Mouse (Mus musculus) left cerebral cortex, adult 8-10 months (tissue): ENCODE results near the gene Cbx7. TPM values are rescaled to one million over a fixed set of nuclear protein-coding genes. Genes with fewer than 3 reads are reported as not detected.

Experiments
- DNase-seq, 2 experiments: peaks; one replicate each; pipeline ENCODE4 v3.0.0; 2022; ENCODE audit warnings: low spot score in 2 of 2
- total RNA-seq, 4 experiments: library from RNA; stranded (reverse); gene quantifications; 2 replicates each; pipeline ENCODE4 v1.2.4; 2022

Gene Cbx7
- total RNA-seq, 4 experiments from 2014 or later, result 51.4 to 59.9 (median 55.5) TPM

GRCm38 (mm10) chr15:80003581-80003980 is 32.7 kb upstream of the Cbx7 start:
- DNase-seq, result no peak

GRCm38 (mm10) chr15:80001601-80002000 is 30.7 kb upstream of the Cbx7 start:
- DNase-seq, result no peak

- no peak for DNase-seq
Observed at GRCm38 (mm10) chr15:80000694-80001093, 29.8 kb upstream of the Cbx7 start.

DNA sequence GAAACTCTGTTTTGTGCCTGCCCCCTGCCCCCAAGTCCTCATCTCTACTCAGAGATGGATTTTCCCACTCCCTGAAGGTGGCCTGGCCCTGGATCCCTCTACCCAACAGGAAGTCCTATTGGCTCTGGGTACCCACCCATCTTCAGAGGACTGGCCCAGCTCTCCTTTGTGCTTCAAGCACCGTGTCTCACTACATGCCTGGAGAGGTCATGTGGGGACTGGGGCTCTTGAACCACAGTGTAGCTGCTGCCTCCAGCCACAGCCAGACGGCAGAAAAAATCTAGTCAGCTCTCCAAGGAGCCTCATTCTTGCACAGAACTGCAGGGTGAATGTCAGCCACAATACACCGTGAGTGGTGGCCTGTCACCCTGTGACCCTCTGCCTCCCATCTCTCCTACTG is 27.1 kb upstream of the Cbx7 start:
- DNase-seq, result no peak

DNA sequence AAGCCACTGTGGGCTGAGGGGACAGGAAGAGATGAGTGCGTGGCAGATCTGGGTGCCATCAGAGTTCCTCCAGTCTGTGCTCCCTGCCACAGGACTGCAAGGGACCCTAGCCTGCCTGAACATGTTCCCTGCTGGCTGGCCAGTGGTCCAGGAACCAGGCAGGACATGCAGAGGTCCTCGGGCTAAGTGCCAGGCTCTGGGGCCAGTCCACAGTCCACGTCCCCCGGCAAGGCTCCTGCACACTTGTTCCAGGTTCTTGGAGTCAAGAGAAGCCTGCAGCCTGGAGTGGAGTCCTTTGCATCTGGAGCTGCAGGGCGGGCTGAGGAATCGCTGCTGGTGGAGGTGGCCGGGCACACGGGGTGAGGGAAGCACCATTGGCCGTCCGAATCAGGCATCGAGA is 25.9 kb upstream of the Cbx7 start:
- no peak for DNase-seq

DNA sequence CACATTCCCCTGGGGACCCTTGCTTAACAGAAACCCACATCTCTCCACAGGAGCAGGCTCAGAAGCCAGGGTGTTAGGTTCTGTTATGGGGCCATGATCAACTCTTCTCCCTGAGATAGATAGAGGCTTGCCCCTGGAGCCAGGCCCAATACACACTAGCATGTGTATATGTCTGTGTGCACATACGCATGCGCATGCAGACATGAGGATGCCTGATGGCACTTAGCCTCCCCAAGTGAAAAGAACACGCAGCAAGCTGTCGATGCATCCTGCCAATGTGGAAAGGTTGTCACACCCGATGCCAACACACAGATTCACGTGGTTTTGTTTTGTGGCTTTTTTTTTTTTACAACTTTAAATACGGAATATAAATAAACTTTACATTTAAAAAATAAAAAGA is 24.6 kb upstream of the Cbx7 start:
- no peak for DNase-seq

GRCm38 (mm10) chr15:79994566-79994965 is 23.6 kb upstream of the Cbx7 start:
- no peak for DNase-seq

- DNase-seq, result no peak
Observed at GRCm38 (mm10) chr15:79986182-79986581, 15.3 kb upstream of the Cbx7 start.

DNA sequence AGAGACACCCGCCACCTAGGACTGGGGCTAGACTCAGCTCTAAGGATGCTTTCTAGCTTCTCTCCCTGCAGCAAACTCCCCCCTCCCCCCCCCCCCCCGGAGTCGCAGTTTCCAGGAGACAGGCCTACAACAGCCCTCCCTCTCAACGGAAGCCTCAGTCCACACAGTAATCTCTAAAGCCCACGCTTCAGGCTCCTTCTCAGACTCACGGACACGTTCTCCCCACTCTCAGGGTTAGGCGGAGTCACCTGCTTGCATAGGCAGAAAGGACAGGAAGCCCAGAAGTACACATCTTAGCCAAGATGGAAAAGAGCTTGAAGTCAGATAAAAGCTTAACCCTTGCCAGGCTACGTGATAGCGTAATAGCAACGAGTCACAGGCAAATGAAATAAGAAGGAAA is 14.6 kb upstream of the Cbx7 start:
- no peak for DNase-seq

DNA sequence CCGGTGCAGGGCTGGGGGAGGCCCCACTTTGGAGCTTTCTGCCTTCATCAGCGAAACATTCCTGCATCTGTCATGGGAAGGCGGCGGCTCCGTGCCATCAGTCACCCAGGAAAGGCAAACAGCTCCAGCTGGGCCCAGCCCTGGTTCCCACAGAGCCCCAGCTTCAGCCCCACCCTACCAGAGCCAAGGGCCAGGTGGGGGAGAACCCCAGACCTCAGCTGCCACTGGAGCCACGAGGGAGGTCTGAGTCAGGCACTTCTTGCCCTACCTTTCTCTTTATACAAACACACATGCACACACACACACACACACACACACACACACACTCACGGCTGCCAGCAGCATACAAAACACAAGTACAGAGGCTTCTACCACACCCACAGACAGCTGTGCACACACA is 13.2 kb upstream of the Cbx7 start:
- DNase-seq, result no peak

DNA sequence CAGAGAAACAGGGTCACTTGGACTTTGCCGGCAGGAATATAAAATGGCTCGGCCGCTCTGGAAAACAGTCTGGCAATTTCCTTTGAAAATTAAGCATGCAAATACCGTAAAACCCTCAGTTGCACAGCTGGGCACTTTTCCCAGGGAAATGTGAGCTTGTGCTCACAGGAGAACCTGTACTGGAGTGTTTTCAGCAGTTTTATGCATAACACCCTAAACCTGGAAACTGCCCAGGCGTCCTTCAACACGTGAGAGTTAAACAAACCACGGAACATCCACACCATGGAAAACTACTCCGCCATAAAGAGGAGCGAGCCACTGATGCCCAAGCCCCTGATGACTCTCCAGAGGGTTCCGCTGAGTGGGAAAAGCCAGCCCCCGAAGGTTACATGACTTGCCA is 9.8 kb upstream of the Cbx7 start:
- DNase-seq, result no peak

GRCm38 (mm10) chr15:79972186-79972585 is 1.3 kb upstream of the Cbx7 start:
- no peak for DNase-seq

GRCm38 (mm10) chr15:79970491-79970890 is 428 bp downstream of the Cbx7 start:
- DNase-seq, result no peak

- DNase-seq, result no peak
Observed at GRCm38 (mm10) chr15:79967346-79967745, 3.6 kb downstream of the Cbx7 start.

DNA sequence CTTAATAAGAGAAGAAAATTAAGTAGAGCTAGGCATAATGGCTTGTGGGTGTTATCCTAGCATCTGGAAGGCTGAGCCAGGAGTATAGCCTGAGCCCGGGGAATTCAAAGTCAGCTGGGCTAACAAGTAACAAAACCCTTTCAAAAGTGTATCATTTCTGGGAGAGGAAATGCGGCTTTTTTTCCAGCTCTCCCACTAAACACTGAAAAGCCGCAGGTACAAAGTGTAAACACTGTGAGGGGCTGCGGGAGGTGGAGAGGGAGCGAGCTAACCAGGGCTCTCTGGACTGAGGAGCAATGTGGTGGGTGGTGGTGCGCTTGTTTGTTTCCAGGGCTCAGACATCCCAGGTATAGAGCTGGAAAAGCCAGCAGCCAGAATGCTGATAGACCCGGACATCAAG is 6.5 kb downstream of the Cbx7 start:
- no peak for DNase-seq

DNA sequence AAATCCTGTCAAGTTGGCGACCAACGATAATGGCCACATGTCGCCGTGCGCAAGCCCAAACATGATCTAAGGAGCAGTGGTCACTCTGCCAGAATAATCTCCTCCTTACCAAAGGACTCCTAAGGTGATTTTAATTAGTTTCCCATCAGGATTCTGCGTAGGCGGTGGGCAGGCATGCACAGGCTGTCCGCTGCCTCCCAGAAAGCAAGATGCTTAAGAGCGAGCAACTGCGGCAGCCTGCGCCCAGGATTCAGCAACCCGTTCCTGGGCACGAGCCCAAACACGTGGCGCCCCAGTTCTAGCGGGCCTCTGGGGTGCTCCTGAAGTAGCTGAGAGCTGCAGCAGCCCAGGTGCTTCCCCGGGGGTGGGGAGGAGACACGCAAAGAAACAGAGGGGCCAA is 8.3 kb downstream of the Cbx7 start:
- peak in 1 of 2 experiments; percentile 50 for DNase-seq

DNA sequence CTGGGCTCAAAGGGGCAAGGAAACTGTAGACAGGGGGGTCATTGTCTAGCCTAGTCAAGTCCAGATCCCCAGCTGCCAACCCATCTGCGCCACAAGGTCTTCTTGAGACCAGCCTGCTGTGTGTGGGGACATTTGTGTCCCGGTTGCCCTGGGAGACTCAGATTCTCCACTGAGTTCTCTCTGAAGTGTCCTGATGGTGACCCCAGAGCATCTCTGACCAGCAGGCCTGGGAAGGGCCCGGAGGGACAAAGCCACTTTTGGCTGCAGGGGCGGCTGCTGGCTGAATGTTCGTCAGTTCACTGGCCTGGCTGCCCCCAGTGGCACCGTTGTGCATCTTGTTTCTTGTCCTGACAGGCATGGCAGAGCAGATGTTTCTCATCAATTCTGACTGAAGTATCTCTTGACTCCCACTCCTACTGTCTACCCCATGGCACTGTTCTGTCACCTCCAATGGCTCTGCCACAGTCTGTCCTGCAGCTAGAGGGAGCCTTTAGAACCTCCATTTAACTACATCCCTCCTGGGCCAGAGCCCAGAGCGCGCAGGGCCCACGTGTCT is 9.5 kb downstream of the Cbx7 start:
- no peak for DNase-seq

DNA sequence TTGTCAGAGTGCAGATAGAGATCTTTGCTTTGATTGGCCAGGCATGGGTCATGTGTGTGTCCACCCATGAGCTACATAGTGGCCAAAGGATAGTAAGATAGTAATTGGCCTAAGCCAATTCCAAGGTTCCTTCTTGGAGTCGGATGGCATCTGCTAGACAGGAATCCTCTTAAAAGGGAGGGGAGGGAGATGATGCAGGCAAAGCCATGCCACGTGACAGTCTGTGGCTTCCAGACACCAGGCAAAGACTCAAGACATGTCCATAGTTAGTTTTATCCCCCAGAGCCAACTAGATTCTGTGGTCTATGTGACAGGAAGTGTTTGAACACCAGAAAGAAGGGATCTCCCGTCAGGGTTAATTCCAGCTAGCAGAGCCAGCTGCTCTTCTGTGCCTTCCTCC is 12.5 kb downstream of the Cbx7 start:
- DNase-seq, result no peak

- DNase-seq, result no peak
Observed at GRCm38 (mm10) chr15:79956559-79956958, 14.4 kb downstream of the Cbx7 start.

DNA sequence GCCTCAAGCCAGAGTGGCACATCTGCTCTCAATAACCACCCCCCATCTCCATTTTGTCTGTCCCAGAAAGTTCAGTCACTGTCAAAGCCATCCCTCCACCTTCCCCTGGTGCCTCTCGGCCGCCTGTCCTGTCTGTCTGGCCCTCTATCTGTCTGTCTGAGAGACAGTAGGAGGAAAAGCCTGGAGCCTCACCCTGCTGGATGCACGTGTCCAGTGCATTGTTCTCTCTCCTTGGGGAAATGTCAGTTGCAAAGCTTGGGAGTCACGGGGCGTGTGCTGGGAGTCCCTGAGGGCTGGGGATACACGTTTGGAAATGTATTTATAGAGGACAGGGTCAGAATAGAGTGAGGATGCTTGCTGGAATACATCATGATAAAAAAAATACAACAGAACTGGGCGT is 17.4 kb downstream of the Cbx7 start:
- DNase-seq, result no peak

- DNase-seq, result no peak
Observed at GRCm38 (mm10) chr15:79952504-79953231, 18.3 kb downstream of the Cbx7 start.

- DNase-seq, result no peak
Observed at GRCm38 (mm10) chr15:79951730-79952503, 19.0 kb downstream of the Cbx7 start.

GRCm38 (mm10) chr15:79951226-79951625 is 19.7 kb downstream of the Cbx7 start:
- DNase-seq, result no peak
